Mouse (Mus musculus): Measurements from ENCODE around the gene Pkp4. TPM values are rescaled to one million over a fixed set of nuclear protein-coding genes. Genes with fewer than 3 reads are reported as not detected.

Pkp4 gene
- 132 and 144 TPM in 2 replicates for polyA plus RNA-seq (2012; rRNA removed)

- H3K4me3 ChIP-seq (ENCODE audit: insufficient read depth, low read length): peak within 1 kb of the TSS; percentile 55
- peaks cover 2% of the 10 kb centered on the region; the same call in 1 of the 2 replicates for H3K4me1 ChIP-seq (ENCODE audit: control insufficient read depth, insufficient read depth, low read length)
- TF ChIP-seq POLR2A (IDR thresholded peaks at IDR 0.05; ENCODE audit: extremely low read depth, insufficient read depth, low read length): peak; percentile 63; the same call in 1 of the 2 replicates
- no peak for TF ChIP-seq CTCF (IDR thresholded peaks at IDR 0.05; ENCODE audit: extremely low read depth, insufficient read depth, low read length)
- peak within 1 kb of the TSS; percentile 69 for H3K27ac ChIP-seq (ENCODE audit: insufficient read depth, low read length)
Observed at GRCm38 (mm10) chr2:59160605-59160963, at the start of gene Pkp4, which contains the start of gene Ccdc148. Pkp4 (plus strand) TSS chr2:59160850. Ccdc148 (minus strand) TSS chr2:59160683.

- TF ChIP-seq POLR2A (IDR thresholded peaks at IDR 0.05; ENCODE audit: extremely low read depth, insufficient read depth, low read length) (no peak), CTCF (IDR thresholded peaks at IDR 0.05; ENCODE audit: extremely low read depth, insufficient read depth, low read length) (no peak)
- Histone ChIP-seq H3K27ac (ENCODE audit: insufficient read depth, low read length) (no peak overlapping the region), H3K4me3 (ENCODE audit: insufficient read depth, low read length) (no peak overlapping the region), H3K4me1 (ENCODE audit: control insufficient read depth, insufficient read depth, low read length) (no peaks in the 10 kb centered on the region)
Observed at GRCm38 (mm10) chr2:59129023-59129422, 31.6 kb upstream of the Pkp4 start.

- H3K4me3 ChIP-seq (ENCODE audit: insufficient read depth, low read length): no peak overlapping the region
- TF ChIP-seq CTCF (IDR thresholded peaks at IDR 0.05; ENCODE audit: extremely low read depth, insufficient read depth, low read length): no peak
- TF ChIP-seq POLR2A (IDR thresholded peaks at IDR 0.05; ENCODE audit: extremely low read depth, insufficient read depth, low read length): no peak
- no peak overlapping the region for H3K27ac ChIP-seq (ENCODE audit: insufficient read depth, low read length)
- no peaks in the 10 kb centered on the region for H3K4me1 ChIP-seq (ENCODE audit: control insufficient read depth, insufficient read depth, low read length)
Observed at GRCm38 (mm10) chr2:59129821-59130220, 30.8 kb upstream of the Pkp4 start.

- no peak for TF ChIP-seq CTCF (IDR thresholded peaks at IDR 0.05; ENCODE audit: extremely low read depth, insufficient read depth, low read length)
- H3K4me1 ChIP-seq (ENCODE audit: control insufficient read depth, insufficient read depth, low read length): no peaks in the 10 kb centered on the region
- no peak overlapping the region for H3K4me3 ChIP-seq (ENCODE audit: insufficient read depth, low read length)
- H3K27ac ChIP-seq (ENCODE audit: insufficient read depth, low read length): no peak overlapping the region
Observed at GRCm38 (mm10) chr2:59131044-59131443, 29.6 kb upstream of the Pkp4 start.

GRCm38 (mm10) chr2:59155428-59155827, 5.2 kb upstream of the Pkp4 start:
- no peak for TF ChIP-seq POLR2A (IDR thresholded peaks at IDR 0.05; ENCODE audit: extremely low read depth, insufficient read depth, low read length)
- TF ChIP-seq CTCF (IDR thresholded peaks at IDR 0.05; ENCODE audit: extremely low read depth, insufficient read depth, low read length): no peak
- no peak overlapping the region for H3K27ac ChIP-seq (ENCODE audit: insufficient read depth, low read length)
- H3K4me3 ChIP-seq (ENCODE audit: insufficient read depth, low read length): no peak overlapping the region
- H3K4me1 ChIP-seq (ENCODE audit: control insufficient read depth, insufficient read depth, low read length): no peaks in the 10 kb centered on the region

- H3K27ac ChIP-seq (ENCODE audit: insufficient read depth, low read length): no peak overlapping the region
- TF ChIP-seq POLR2A (IDR thresholded peaks at IDR 0.05; ENCODE audit: extremely low read depth, insufficient read depth, low read length) (no peak), CTCF (IDR thresholded peaks at IDR 0.05; ENCODE audit: extremely low read depth, insufficient read depth, low read length) (no peak)
Observed at GRCm38 (mm10) chr2:59158117-59158516, 2.5 kb upstream of the Pkp4 start.

GRCm38 (mm10) chr2:59159961-59160604, 567 bp upstream of the Pkp4 start:
- H3K27ac ChIP-seq (ENCODE audit: insufficient read depth, low read length): no peak overlapping the region
- H3K4me1 ChIP-seq (ENCODE audit: control insufficient read depth, insufficient read depth, low read length): peaks cover 2% of the 10 kb centered on the region; the same call in 1 of the 2 replicates
- TF ChIP-seq CTCF (IDR thresholded peaks at IDR 0.05; ENCODE audit: extremely low read depth, insufficient read depth, low read length) (no peak), POLR2A (IDR thresholded peaks at IDR 0.05; ENCODE audit: extremely low read depth, insufficient read depth, low read length) (no peak)
- peak overlapping the region; percentile 55 for H3K4me3 ChIP-seq (ENCODE audit: insufficient read depth, low read length)

More at GRCm38 (mm10) chr2:59158117-59158516, 2.5 kb upstream of the Pkp4 start:
- Histone ChIP-seq H3K4me3 (ENCODE audit: insufficient read depth, low read length) (no peak overlapping the region), H3K4me1 (ENCODE audit: control insufficient read depth, insufficient read depth, low read length) (peaks cover 2% of the 10 kb centered on the region; the same call in 1 of the 2 replicates)

- Histone ChIP-seq H3K4me3 (ENCODE audit: insufficient read depth, low read length) (peak overlapping the region; percentile 55), H3K27ac (ENCODE audit: insufficient read depth, low read length) (peak overlapping the region; percentile 69), H3K4me1 (ENCODE audit: control insufficient read depth, insufficient read depth, low read length) (peaks cover 2% of the 10 kb centered on the region; the same call in 1 of the 2 replicates)
- TF ChIP-seq POLR2A (IDR thresholded peaks at IDR 0.05; ENCODE audit: extremely low read depth, insufficient read depth, low read length): no peak
- no peak for TF ChIP-seq CTCF (IDR thresholded peaks at IDR 0.05; ENCODE audit: extremely low read depth, insufficient read depth, low read length)
Observed at GRCm38 (mm10) chr2:59161021-59161440, 381 bp downstream of the Pkp4 start.

GRCm38 (mm10) chr2:59161441-59162284, 1.0 kb downstream of the Pkp4 start:
- H3K4me3 ChIP-seq (ENCODE audit: insufficient read depth, low read length): peak overlapping the region; percentile 55
- H3K4me1 ChIP-seq (ENCODE audit: control insufficient read depth, insufficient read depth, low read length): peaks cover 2% of the 10 kb centered on the region; the same call in 1 of the 2 replicates
- TF ChIP-seq CTCF (IDR thresholded peaks at IDR 0.05; ENCODE audit: extremely low read depth, insufficient read depth, low read length): 0 out of 2 replicates have a peak, but pooled peaks have one; percentile 18
- TF ChIP-seq POLR2A (IDR thresholded peaks at IDR 0.05; ENCODE audit: extremely low read depth, insufficient read depth, low read length): 0 out of 2 replicates have a peak, but pooled peaks have one; percentile 7
- peak overlapping the region; percentile 69 for H3K27ac ChIP-seq (ENCODE audit: insufficient read depth, low read length)

Data from cortical plate, adult 2 months (tissue).